Mouse (Mus musculus): ENCODE measurements around the gene Kbtbd12.

Kbtbd12 gene

GRCm38 (mm10) chr6:88549137-88549814, 88.5 kb downstream of the Kbtbd12 start:
- DNase-seq (ENCODE audit: low read depth, low spot score): peak; percentile 66

GRCm38 (mm10) chr6:88548405-88549049, 89.2 kb downstream of the Kbtbd12 start:
- no peak for DNase-seq (ENCODE audit: low read depth, low spot score)

- DNase-seq (ENCODE audit: low read depth, low spot score): no peak
Measured at GRCm38 (mm10) chr6:88545397-88545790, 92.4 kb downstream of the Kbtbd12 start.

- DNase-seq (ENCODE audit: low read depth, low spot score): no peak
Measured at GRCm38 (mm10) chr6:88544644-88545396, 92.9 kb downstream of the Kbtbd12 start.

GRCm38 (mm10) chr6:88544241-88544640, 93.5 kb downstream of the Kbtbd12 start:
- no peak for DNase-seq (ENCODE audit: low read depth, low spot score)

- no peak for DNase-seq (ENCODE audit: low read depth, low spot score)
Measured at GRCm38 (mm10) chr6:88540093-88540755, 97.5 kb downstream of the Kbtbd12 start.

- DNase-seq (ENCODE audit: low read depth, low spot score): no peak
Measured at GRCm38 (mm10) chr6:88530306-88530705, 107.4 kb downstream of the Kbtbd12 start.

GRCm38 (mm10) chr6:88524056-88524455, 113.7 kb downstream of the Kbtbd12 start:
- no peak for DNase-seq (ENCODE audit: low read depth, low spot score)

- no peak for DNase-seq (ENCODE audit: low read depth, low spot score)
Measured at GRCm38 (mm10) chr6:88523451-88523850, 114.3 kb downstream of the Kbtbd12 start.

- no peak for DNase-seq (ENCODE audit: low read depth, low spot score)
Measured at GRCm38 (mm10) chr6:88523043-88523442, 114.7 kb downstream of the Kbtbd12 start.

GRCm38 (mm10) chr6:88522606-88523005, 115.1 kb downstream of the Kbtbd12 start:
- DNase-seq (ENCODE audit: low read depth, low spot score): no peak

- DNase-seq (ENCODE audit: low read depth, low spot score): no peak
Measured at GRCm38 (mm10) chr6:88521821-88522220, 115.9 kb downstream of the Kbtbd12 start.

- peak; percentile 96 for DNase-seq (ENCODE audit: low read depth, low spot score)
Measured at GRCm38 (mm10) chr6:88518404-88519263, 119.1 kb downstream of the Kbtbd12 start, which contains the start of gene Sec61a1. Gene Sec61a1, minus strand, starts transcription at chr6:88518905.

GRCm38 (mm10) chr6:88517701-88518403, 119.9 kb downstream of the Kbtbd12 start:
- DNase-seq (ENCODE audit: low read depth, low spot score): peak; percentile 12

GRCm38 (mm10) chr6:88516667-88517066, 121.1 kb downstream of the Kbtbd12 start:
- no peak for DNase-seq (ENCODE audit: low read depth, low spot score)

- no peak for DNase-seq (ENCODE audit: low read depth, low spot score)
Measured at GRCm38 (mm10) chr6:88515971-88516370, 121.8 kb downstream of the Kbtbd12 start.

GRCm38 (mm10) chr6:88514546-88514945, 123.2 kb downstream of the Kbtbd12 start:
- no peak for DNase-seq (ENCODE audit: low read depth, low spot score)

- no peak for DNase-seq (ENCODE audit: low read depth, low spot score)
Measured at GRCm38 (mm10) chr6:88513984-88514383, 123.8 kb downstream of the Kbtbd12 start.

GRCm38 (mm10) chr6:88503044-88503443, 134.7 kb downstream of the Kbtbd12 start:
- DNase-seq (ENCODE audit: low read depth, low spot score): no peak
